ENCODE assay signal across 8 mouse cellular contexts in the genomic region with DNA sequence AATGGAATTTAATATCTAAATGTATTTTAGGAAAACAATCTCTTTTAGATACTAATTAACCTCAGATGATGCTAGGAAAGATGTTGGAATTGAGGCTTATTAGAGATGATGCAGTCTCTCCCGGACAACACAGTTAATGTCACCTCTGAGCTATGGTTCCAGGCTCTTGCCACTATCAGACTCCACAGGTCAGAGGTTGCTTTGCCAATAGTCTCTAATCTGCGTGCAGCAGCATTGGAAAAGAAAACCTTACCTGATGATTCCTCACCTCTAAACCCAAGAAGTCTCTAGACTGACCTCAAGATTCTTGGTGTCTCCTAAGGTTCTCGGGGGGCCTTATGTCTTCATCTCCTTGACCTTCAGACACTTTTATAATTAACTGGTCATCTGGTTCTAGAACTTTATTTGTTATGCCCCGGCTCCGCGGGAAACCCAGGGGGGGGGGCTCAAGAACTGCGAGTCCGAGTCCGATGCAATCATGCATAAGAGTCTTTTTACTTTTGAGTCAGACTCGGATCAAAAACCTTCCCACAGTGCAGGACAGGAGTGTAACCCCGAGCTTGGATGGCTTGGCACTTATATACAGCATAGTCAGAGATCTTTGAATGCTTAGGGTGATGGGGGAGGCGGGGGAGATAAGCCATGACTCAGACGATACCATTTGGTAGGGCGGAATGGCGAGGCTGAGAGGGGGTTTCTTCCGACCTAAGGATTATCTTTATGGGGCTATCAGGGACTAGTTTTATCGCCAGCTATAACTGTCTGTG.
DNase-seq lines count a peak whose midpoint lies in the region; ATAC-seq and TF ChIP-seq lines count a peak whose summit lies in the region.

No protein-coding gene starts in this region.

- intact Hi-C loops in left cerebral cortex, adult 2 months (cut with DNase I), result no loop called here

- H3K27ac ChIP-seq in kidney, embryonic 15.5 days, result no peak overlapping the region
- H3K27ac ChIP-seq in intestine, embryonic 15.5 days, result 0 out of 2 replicates have a peak overlapping the region, but pooled peaks have one; percentile 27
- H3K27ac ChIP-seq in midbrain, embryonic 15.5 days, result no peak overlapping the region
- H3K27ac ChIP-seq in left cerebral cortex, adult 2 months, result no peak overlapping the region

- no peak for TF ChIP-seq CTCF in left cerebral cortex, adult 2 months (IDR thresholded peaks at IDR 0.05)

- peak overlapping the region; percentile 57 for H3K4me2 ChIP-seq in kidney, embryonic 15.5 days
- H3K4me2 ChIP-seq in intestine, embryonic 15.5 days (replicated peaks), result peak overlapping the region; percentile 55
- peak overlapping the region; percentile 39 for H3K4me2 ChIP-seq in midbrain, embryonic 15.5 days

- H3K36me3 ChIP-seq in kidney, embryonic 15.5 days, result no peaks in the 10 kb centered on the region
- no peaks in the 10 kb centered on the region for H3K36me3 ChIP-seq in erythroblast, embryonic 14.5 days (ENCODE audit: control insufficient read depth)
- H3K36me3 ChIP-seq in intestine, embryonic 15.5 days, result no peaks in the 10 kb centered on the region
- H3K36me3 ChIP-seq in midbrain, embryonic 15.5 days (replicated peaks), result no peaks in the 10 kb centered on the region

- DNase-seq in kidney, adult 9 months, result no peak
- DNase-seq in left cerebral cortex, adult 2 months (ENCODE audit: extremely low spot score in 1 of 2, low spot score in 2 of 2), result no peak
- no peak for DNase-seq in MN1 (ENCODE audit: low spot score)
- DNase-seq in thymus, postnatal 10 days (ENCODE audit: low spot score in 2 of 2), result no peak

- peak overlapping the region; percentile 25 for H3K4me3 ChIP-seq in kidney, embryonic 15.5 days (replicated peaks)
- peak overlapping the region; percentile 52 for H3K4me3 ChIP-seq in erythroblast, embryonic 14.5 days (replicated peaks)
- H3K4me3 ChIP-seq in intestine, embryonic 15.5 days (replicated peaks), result peak overlapping the region; percentile 17
- peak overlapping the region; percentile 20 for H3K4me3 ChIP-seq in midbrain, embryonic 15.5 days
- H3K4me3 ChIP-seq in left cerebral cortex, adult 2 months, result no peak overlapping the region

- WGBS in kidney, embryonic 15.5 days, result 7% methylated on average over 17 of the region's 17 CpGs
- WGBS in intestine, embryonic 15.5 days, result 9% methylated on average over 17 of the region's 17 CpGs
- WGBS in midbrain, embryonic 15.5 days, result 8% methylated on average over 17 of the region's 17 CpGs

- ATAC-seq in kidney, embryonic 15.5 days (replicated peaks; ENCODE audit: low FRiP score), result peak; percentile 84
- ATAC-seq in intestine, embryonic 15.5 days, result peak; percentile 90
- ATAC-seq in midbrain, embryonic 15.5 days (replicated peaks), result peak; percentile 50; the same call in 1 of the 2 replicates

- peaks cover 13% of the 10 kb centered on the region for H3K4me1 ChIP-seq in kidney, embryonic 15.5 days
- H3K4me1 ChIP-seq in erythroblast, embryonic 14.5 days (ENCODE audit: control insufficient read depth), result peaks cover 32% of the 10 kb centered on the region
- peaks cover 7% of the 10 kb centered on the region; the same call in 1 of the 2 replicates for H3K4me1 ChIP-seq in intestine, embryonic 15.5 days (replicated peaks)
- H3K4me1 ChIP-seq in midbrain, embryonic 15.5 days, result peaks cover 7% of the 10 kb centered on the region

- H3K9me3 ChIP-seq in kidney, embryonic 15.5 days (replicated peaks), result no peaks in the 10 kb centered on the region
- H3K9me3 ChIP-seq in erythroblast, embryonic 14.5 days (ENCODE audit: control insufficient read depth, low read length), result peaks cover 10% of the 10 kb centered on the region
- no peaks in the 10 kb centered on the region for H3K9me3 ChIP-seq in intestine, embryonic 15.5 days
- H3K9me3 ChIP-seq in midbrain, embryonic 15.5 days, result no peaks in the 10 kb centered on the region

- H3K9ac ChIP-seq in kidney, embryonic 15.5 days, result no peak overlapping the region
- 0 out of 2 replicates have a peak overlapping the region, but pooled peaks have one; percentile 31 for H3K9ac ChIP-seq in intestine, embryonic 15.5 days
- peak overlapping the region; percentile 10; the same call in 1 of the 2 replicates for H3K9ac ChIP-seq in midbrain, embryonic 15.5 days

- 0 out of 2 replicates have a peak, but pooled peaks cover 6% of the 10 kb centered on the region for H3K27me3 ChIP-seq in kidney, embryonic 15.5 days
- H3K27me3 ChIP-seq in erythroblast, embryonic 14.5 days (ENCODE audit: control insufficient read depth), result peaks cover 92% of the 10 kb centered on the region
- no peaks in the 10 kb centered on the region for H3K27me3 ChIP-seq in intestine, embryonic 15.5 days (replicated peaks)
- no peaks in the 10 kb centered on the region; the same call in 1 of the 2 replicates for H3K27me3 ChIP-seq in midbrain, embryonic 15.5 days (replicated peaks)
